Comparison of ENCODE assay signal across 18 mouse cellular contexts in the genomic region with DNA sequence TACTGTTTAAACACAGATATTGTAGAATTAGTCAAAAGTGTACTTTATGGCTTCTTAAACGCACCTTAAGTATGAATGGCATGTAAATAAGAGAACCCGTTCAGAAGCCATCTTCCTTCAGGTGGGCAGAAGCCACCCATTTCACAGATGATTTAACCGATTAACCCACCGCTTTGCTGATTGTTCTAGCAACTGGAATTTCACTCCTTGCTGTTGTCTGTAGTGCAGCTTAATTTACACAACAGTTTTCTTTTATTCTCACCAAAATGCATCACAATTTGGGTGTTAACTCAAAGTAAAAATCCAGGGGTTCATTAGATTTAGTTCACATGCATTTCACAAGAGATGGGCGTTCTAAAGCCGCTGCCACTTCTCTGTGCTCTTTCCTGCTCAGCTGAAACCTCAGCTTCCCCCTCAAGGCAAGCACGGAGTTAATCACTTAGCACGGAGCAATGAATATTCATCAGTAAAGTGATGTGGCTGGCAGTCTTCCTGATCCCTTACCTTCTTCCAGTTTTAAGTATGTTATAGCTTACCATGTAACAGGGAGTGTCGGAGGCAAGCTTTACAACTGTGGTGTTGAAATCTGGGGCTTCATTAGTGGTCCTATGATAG. TPM values are rescaled to one million over a fixed set of nuclear protein-coding genes. Genes with fewer than 3 reads are reported as not detected.
DNase-seq lines count a peak whose midpoint lies in the region; ATAC-seq and TF ChIP-seq lines count a peak whose summit lies in the region.
"Had no signal": no experiment of that assay in that cellular context is flagged by ENCODE, and none has a peak within 500 bp of the region (broad histone marks: within the 10 kb centered on the region; RNA-seq: fewer than 3 reads in every experiment).

No protein-coding gene starts in this region.

- TF ChIP-seq CTCF in forebrain, postnatal 0 days (IDR thresholded peaks at IDR 0.05; ENCODE audit: low read depth) = no peak

- no peaks in the 10 kb centered on the region for H3K27me3 ChIP-seq in kidney, embryonic 14.5 days (ENCODE audit: control insufficient read depth, insufficient read depth, low read length)
- H3K27me3 ChIP-seq in forebrain, postnatal 0 days (ENCODE audit: insufficient read depth, low read length) = no peaks in the 10 kb centered on the region
- H3K27me3 ChIP-seq: limb, embryonic 13.5 days; liver, embryonic 15.5 days had no signal

- 80% methylated on average over 9 of the region's 9 CpGs for WGBS in kidney, embryonic 14.5 days
- 33% methylated on average over 9 of the region's 9 CpGs for WGBS in forebrain, postnatal 0 days

- H3K27ac ChIP-seq in kidney, embryonic 14.5 days (ENCODE audit: low read depth, low read length) = no peak overlapping the region
- H3K27ac ChIP-seq in ES-E14 (ENCODE audit: insufficient read depth, low read depth, low read length, poor library complexity, severe bottlenecking) = no peak overlapping the region
- no peak overlapping the region for H3K27ac ChIP-seq in forebrain, postnatal 0 days (ENCODE audit: low read depth, low read length)
- H3K27ac ChIP-seq: limb, embryonic 13.5 days; liver, embryonic 15.5 days had no signal

- H3K9me3 ChIP-seq in kidney, embryonic 14.5 days (ENCODE audit: control insufficient read depth, low read length) = no peaks in the 10 kb centered on the region
- H3K9me3 ChIP-seq in ES-E14 (ENCODE audit: control insufficient read depth, insufficient read depth, low read depth, low read length) = no peaks in the 10 kb centered on the region
- no peaks in the 10 kb centered on the region for H3K9me3 ChIP-seq in forebrain, postnatal 0 days (ENCODE audit: low read length)
- H3K9me3 ChIP-seq: limb, embryonic 13.5 days; liver, embryonic 15.5 days had no signal

- ATAC-seq in cerebellum, adult (ENCODE audit: insufficient number of reproducible peaks, low FRiP score, low TSS enrichment) = no peak
- no peak for ATAC-seq in kidney, embryonic 14.5 days (ENCODE audit: low FRiP score, low TSS enrichment)
- ATAC-seq in forebrain, postnatal 0 days = 0 out of 2 replicates have a peak, but pooled peaks have one; percentile 28

- peak; percentile 40 to 46 for DNase-seq in cerebellum, postnatal 10 days
- peak; percentile 23 for DNase-seq in kidney, adult 9 months
- peak; percentile 34 for DNase-seq in ES-E14 (ENCODE audit: low read depth, low spot score)
- no peak for DNase-seq in forebrain, postnatal 0 days
- no peak for DNase-seq in lung, postnatal 25 days (ENCODE audit: low spot score)
- DNase-seq in ovary, adult 18-20 months (ENCODE audit: low spot score) = no peak
- DNase-seq: adrenal gland, adult 2 months; cerebellum, adult 11 months; embryo, embryonic 11 days; gastrocnemius, postnatal 36 days; kidney, postnatal 4 days; layer of hippocampus, adult 9-11 months; lung, postnatal 10 days; thymus, adult 2 months had no signal

- in situ Hi-C loops in ES-E14 (cut with MboI; ENCODE audit: low sequenced_read_pairs in 2 of 2, unreplicated experiment in 2 of 2) = no loop called here

- no peak overlapping the region for H3K9ac ChIP-seq in kidney, embryonic 14.5 days (ENCODE audit: low read depth, low read length)
- no peak overlapping the region for H3K9ac ChIP-seq in ES-E14 (ENCODE audit: insufficient read depth, low read depth, low read length, poor library complexity, severe bottlenecking)
- no peak overlapping the region for H3K9ac ChIP-seq in forebrain, postnatal 0 days
- H3K9ac ChIP-seq: limb, embryonic 13.5 days; liver, embryonic 15.5 days had no signal

- no peaks in the 10 kb centered on the region for H3K4me1 ChIP-seq in kidney, embryonic 14.5 days (ENCODE audit: control insufficient read depth, insufficient read depth, low read length)
- no peaks in the 10 kb centered on the region for H3K4me1 ChIP-seq in ES-E14 (ENCODE audit: control insufficient read depth in 2 of 2, insufficient read depth in 2 of 2, low read length in 2 of 2, poor library complexity in 1 of 2)
- H3K4me1 ChIP-seq in forebrain, postnatal 0 days (ENCODE audit: insufficient read depth) = peaks cover 16% of the 10 kb centered on the region; the same call in 1 of the 2 replicates
- H3K4me1 ChIP-seq: limb, embryonic 13.5 days; liver, embryonic 15.5 days had no signal

- no peak overlapping the region for H3K4me3 ChIP-seq in kidney, embryonic 14.5 days (ENCODE audit: low read length)
- no peak overlapping the region for H3K4me3 ChIP-seq in ES-E14 (ENCODE audit: insufficient read depth in 1 of 2, low read depth in 1 of 2, low read length in 2 of 2, poor library complexity in 1 of 2, severe bottlenecking in 1 of 2)
- no peak overlapping the region for H3K4me3 ChIP-seq in forebrain, postnatal 0 days (ENCODE audit: low read depth, low read length)
- H3K4me3 ChIP-seq: limb, embryonic 13.5 days; liver, embryonic 15.5 days had no signal

- H3K36me3 ChIP-seq in kidney, embryonic 14.5 days (ENCODE audit: control insufficient read depth, insufficient read depth, low read length) = peaks cover 28% of the 10 kb centered on the region
- H3K36me3 ChIP-seq in ES-E14 (ENCODE audit: control insufficient read depth, insufficient read depth, low read length, poor library complexity, severe bottlenecking) = no peaks in the 10 kb centered on the region
- H3K36me3 ChIP-seq in forebrain, postnatal 0 days (ENCODE audit: insufficient read depth) = peaks cover 10% of the 10 kb centered on the region

- no peak overlapping the region for H3K4me2 ChIP-seq in kidney, embryonic 14.5 days (replicated peaks; ENCODE audit: low read depth, low read length)
- H3K4me2 ChIP-seq in forebrain, postnatal 0 days (ENCODE audit: low read depth) = no peak overlapping the region
- H3K4me2 ChIP-seq: limb, embryonic 13.5 days; liver, embryonic 15.5 days had no signal

TF ChIP-seq in ES-E14, 5 proteins besides CTCF, POLR2A, EP300 and RAD21:
- TF ChIP-seq MAFK (IDR thresholded peaks at IDR 0.05; ENCODE audit: insufficient read depth, low read depth, low read length) = 0 out of 2 replicates have a peak, but pooled peaks have one; percentile 14
- no peak for TF ChIP-seq ZC3H11A (IDR thresholded peaks at IDR 0.05; ENCODE audit: borderline replicate concordance, low read depth, low read length)
- no peak for TF ChIP-seq ZNF384 (IDR thresholded peaks at IDR 0.05; ENCODE audit: low read depth, low read length)
- TF ChIP-seq CHD2 (IDR thresholded peaks at IDR 0.05; ENCODE audit: low read depth, low read length) = no peak

RNA-seq across cellular contexts. Expression of a gene that starts 31.7 kb away (rescaled TPM):
- polyA plus RNA-seq in kidney, embryonic 14.5 days (2014; fragmentation: Nextera tagmentation; extraction: Ambion mirVana) = 76.3 and 96.4 TPM in 2 replicates
- total RNA-seq in ES-E14 (2012; rRNA removed) = 27.4 and 38.6 TPM in 2 replicates
- total RNA-seq in forebrain, postnatal 0 days (2014; rRNA removed) = 207 and 241 TPM in 2 replicates
- polyA plus RNA-seq in forebrain, postnatal 0 days (2015; fragmentation: Nextera tagmentation; extraction: Ambion mirVana) = 189 and 197 TPM in 2 replicates

Comparison
In these comparisons a context has a peak if more than half of its experiments do, and no peak if none do; other contexts are left out.
1. DNase-seq: peak in cerebellum, postnatal 10 days (2 of 2), kidney, adult 9 months (single experiment) and ES-E14 (single experiment); none in forebrain, postnatal 0 days (single experiment), lung, postnatal 25 days (single experiment) and ovary, adult 18-20 months (single experiment).